Mouse (Mus musculus) G1E (cell line): ENCODE measurements around the gene Olfr577.

Source experiments
- CTCF ChIP-seq: IDR thresholded peaks from 2 replicates; pipeline ENCODE4 v1.5.1; 2012; ENCODE audit warnings: low read depth, low read length, inconsistent platforms, mixed read lengths
- GATA1 ChIP-seq: IDR thresholded peaks from 2 replicates; pipeline ENCODE4 v1.6.1; 2012; ENCODE audit warnings: borderline replicate concordance, low read length, inconsistent platforms, mixed read lengths
- TAL1 ChIP-seq: conservative IDR thresholded peaks from 2 replicates; pipeline ENCODE4 v1.6.1; 2012; ENCODE audit warnings: low read depth, low read length, inconsistent platforms, mixed read lengths

DNA sequence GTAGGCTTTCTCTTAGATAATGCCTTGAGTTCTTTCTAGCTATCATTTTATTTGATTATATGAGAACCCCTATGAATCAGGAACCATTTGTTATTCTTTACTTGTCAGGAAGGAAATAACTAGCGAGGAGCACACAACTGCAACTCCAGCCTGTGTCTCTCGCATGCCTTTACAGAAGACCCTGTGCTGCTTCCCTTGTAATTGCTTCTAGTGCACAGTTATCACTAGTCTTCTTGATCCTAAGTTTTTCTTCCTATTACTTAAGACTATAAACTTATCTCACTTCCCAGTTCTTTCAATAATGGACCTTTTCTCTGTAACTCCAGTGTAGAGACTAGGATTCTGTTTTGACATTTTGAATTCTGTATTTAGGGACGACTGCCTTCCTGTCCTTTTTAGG is 17.6 kb downstream of the Olfr577 start:
- TF ChIP-seq GATA1 (no peak), CTCF (no peak), TAL1 (no peak)
